Mouse (Mus musculus): ENCODE measurements around the gene Gid4. TPM values are rescaled to one million over a fixed set of nuclear protein-coding genes. Genes with fewer than 3 reads are reported as not detected.

Gid4 gene
- polyA plus RNA-seq, 1 experiment from 2014 or later = 18.1 TPM

GRCm38 (mm10) chr11:60397172-60397571, 19.8 kb upstream of the Gid4 start:
- no peak overlapping the region for H3K9ac ChIP-seq
- peaks cover 25% of the 10 kb centered on the region for H3K36me3 ChIP-seq
- WGBS (ENCODE audit: insufficient replicate concordance) = 69% methylated on average over 2 of the region's 2 CpGs
- H3K27me3 ChIP-seq (replicated peaks) = no peaks in the 10 kb centered on the region
- H3K27ac ChIP-seq = no peak overlapping the region
- no peak overlapping the region for H3K4me3 ChIP-seq
- ATAC-seq = no peak
- H3K4me1 ChIP-seq = no peaks in the 10 kb centered on the region
- no peaks in the 10 kb centered on the region for H3K9me3 ChIP-seq (replicated peaks)
- H3K4me2 ChIP-seq = no peak overlapping the region

DNA sequence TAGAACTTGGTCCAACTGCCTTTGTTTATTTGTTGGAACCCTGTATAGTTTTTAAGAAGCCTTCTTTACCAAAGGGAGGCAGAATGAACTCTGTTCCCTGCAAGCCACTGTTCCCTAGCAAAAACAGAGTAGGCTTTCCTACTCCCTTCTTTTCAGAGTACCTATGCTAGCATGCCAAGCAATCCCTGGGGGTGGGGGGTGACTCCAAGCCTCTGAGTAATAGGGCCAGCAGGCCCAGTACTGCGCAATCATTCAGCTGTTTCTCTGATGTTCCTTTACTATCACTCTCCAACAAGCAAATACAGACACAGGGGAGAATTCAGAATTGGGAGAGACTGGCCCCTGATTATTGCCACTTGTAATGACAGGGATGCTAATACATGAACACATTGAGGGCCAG, 10.3 kb upstream of the Gid4 start:
- ATAC-seq = no peak
- H3K9me3 ChIP-seq (replicated peaks) = no peaks in the 10 kb centered on the region
- peaks cover 92% of the 10 kb centered on the region for H3K36me3 ChIP-seq

DNA sequence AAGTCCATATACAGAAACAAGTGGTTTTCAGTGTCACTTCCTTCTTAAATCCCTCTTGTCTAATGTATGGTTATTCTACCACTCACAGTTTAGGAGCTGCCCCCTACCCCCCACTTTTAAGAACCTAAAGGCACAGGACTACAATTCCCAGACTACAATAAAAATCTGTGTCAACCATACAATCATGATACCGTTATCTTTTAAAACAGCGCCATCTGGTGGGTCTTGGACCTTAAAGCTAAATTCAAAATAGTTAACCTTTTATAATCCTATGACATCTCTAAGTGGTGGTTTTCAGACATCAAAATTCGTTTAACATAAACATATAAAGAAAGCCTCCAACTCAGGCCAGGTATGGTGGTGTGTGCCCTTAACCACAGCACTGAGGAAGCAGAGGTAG, 4.8 kb upstream of the Gid4 start:
- Histone ChIP-seq H3K9ac (no peak overlapping the region), H3K27me3 (replicated peaks) (no peaks in the 10 kb centered on the region), H3K4me1 (peaks cover 23% of the 10 kb centered on the region), H3K4me3 (no peak overlapping the region), H3K9me3 (replicated peaks) (no peaks in the 10 kb centered on the region), H3K36me3 (peaks cover 41% of the 10 kb centered on the region), H3K4me2 (no peak overlapping the region), H3K27ac (no peak overlapping the region)
- ATAC-seq = no peak
- WGBS (ENCODE audit: insufficient replicate concordance) = 11% methylated on average over 3 of the region's 3 CpGs

More for the DNA sequence above, 10.3 kb upstream of the Gid4 start:
- Histone ChIP-seq H3K27me3 (replicated peaks) (no peaks in the 10 kb centered on the region), H3K9ac (no peak overlapping the region), H3K4me1 (no peaks in the 10 kb centered on the region; the same call in 1 of the 2 replicates), H3K4me3 (no peak overlapping the region), H3K4me2 (no peak overlapping the region), H3K27ac (no peak overlapping the region)
- WGBS (ENCODE audit: insufficient replicate concordance) = 89% methylated on average over 1 of the region's 1 CpGs

DNA sequence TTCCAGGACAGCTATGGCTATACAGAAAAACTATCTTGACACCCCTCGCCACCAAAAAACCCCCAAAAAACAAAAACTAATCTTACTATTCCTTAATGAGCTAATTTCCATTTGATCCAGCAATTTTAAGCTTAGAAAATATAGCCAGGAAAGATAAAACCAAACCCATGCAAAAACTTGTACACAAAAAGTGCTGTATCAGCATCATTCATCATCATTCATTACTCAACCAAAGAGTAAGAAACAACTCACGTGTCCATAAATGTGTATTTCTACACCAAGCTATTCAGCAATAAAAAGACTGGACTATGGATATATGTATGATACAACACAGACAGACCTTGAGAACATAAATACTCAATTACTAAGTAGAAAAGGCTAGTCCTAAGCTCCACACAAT, 4.0 kb upstream of the Gid4 start:
- H3K9me3 ChIP-seq (replicated peaks) = no peaks in the 10 kb centered on the region
- H3K4me3 ChIP-seq = no peak overlapping the region
- WGBS (ENCODE audit: insufficient replicate concordance) = 88% methylated on average over 2 of the region's 2 CpGs
- H3K4me2 ChIP-seq = no peak overlapping the region
- H3K27ac ChIP-seq = no peak overlapping the region
- ATAC-seq = no peak
- H3K9ac ChIP-seq = no peak overlapping the region
- peaks cover 24% of the 10 kb centered on the region for H3K4me1 ChIP-seq
- peaks cover 34% of the 10 kb centered on the region for H3K36me3 ChIP-seq
- no peaks in the 10 kb centered on the region for H3K27me3 ChIP-seq (replicated peaks)

GRCm38 (mm10) chr11:60416590-60416962, 369 bp upstream of the Gid4 start:
- Histone ChIP-seq H3K9ac (peak overlapping the region; percentile 89), H3K27me3 (replicated peaks) (no peaks in the 10 kb centered on the region), H3K4me1 (peaks cover 36% of the 10 kb centered on the region), H3K9me3 (replicated peaks) (no peaks in the 10 kb centered on the region), H3K4me2 (peak overlapping the region; percentile 91), H3K27ac (peak overlapping the region; percentile 75), H3K4me3 (peak overlapping the region; percentile 85), H3K36me3 (peaks cover 5% of the 10 kb centered on the region)
- under 1% methylated on average over 21 of the region's 21 CpGs for WGBS (ENCODE audit: insufficient replicate concordance)
- ATAC-seq = peak; percentile 53

- Histone ChIP-seq H3K36me3 (peaks cover 3% of the 10 kb centered on the region), H3K27me3 (replicated peaks) (no peaks in the 10 kb centered on the region), H3K9me3 (replicated peaks) (no peaks in the 10 kb centered on the region), H3K9ac (peak within 1 kb of the TSS; percentile 92), H3K4me3 (peak within 1 kb of the TSS; percentile 85), H3K4me1 (peaks cover 41% of the 10 kb centered on the region), H3K4me2 (peak within 1 kb of the TSS; percentile 91), H3K27ac (peak within 1 kb of the TSS; percentile 87)
- ATAC-seq = peak; percentile 40
- under 1% methylated on average over 36 of the region's 39 CpGs for WGBS (ENCODE audit: insufficient replicate concordance)
Observed at GRCm38 (mm10) chr11:60417717-60418472, 950 bp downstream of the Gid4 start, which contains the start of gene Atpaf2. Gene Atpaf2 (minus strand): TSS chr11:60418457.

DNA sequence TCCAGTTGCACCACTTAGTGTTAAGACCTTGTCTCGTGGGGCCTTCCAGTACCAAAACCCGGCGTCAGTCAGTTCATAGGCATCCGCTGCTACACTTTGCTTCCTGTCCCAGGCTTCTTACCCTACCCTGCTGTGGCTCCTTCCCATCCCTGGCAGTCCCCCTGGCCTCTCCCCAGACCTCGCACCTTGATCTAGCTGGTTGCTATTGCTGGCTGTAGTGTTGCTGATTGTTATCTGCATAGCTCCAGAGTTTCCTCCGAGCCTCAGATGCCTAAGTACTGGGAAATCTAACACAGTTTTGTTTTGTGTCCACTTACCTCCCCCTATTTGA, 1.5 kb downstream of the Gid4 start:
- peak overlapping the region; percentile 92 for H3K9ac ChIP-seq
- 3% methylated on average over 6 of the region's 6 CpGs for WGBS (ENCODE audit: insufficient replicate concordance)
- H3K4me3 ChIP-seq = peak overlapping the region; percentile 85
- peaks cover 41% of the 10 kb centered on the region for H3K4me1 ChIP-seq
- no peaks in the 10 kb centered on the region for H3K27me3 ChIP-seq (replicated peaks)
- no peaks in the 10 kb centered on the region for H3K9me3 ChIP-seq (replicated peaks)
- peak overlapping the region; percentile 91 for H3K4me2 ChIP-seq
- peak overlapping the region; percentile 87 for H3K27ac ChIP-seq
- H3K36me3 ChIP-seq = peaks cover 3% of the 10 kb centered on the region
- no peak for ATAC-seq

GRCm38 (mm10) chr11:60422046-60422668, 5.2 kb downstream of the Gid4 start:
- Histone ChIP-seq H3K27me3 (replicated peaks) (no peaks in the 10 kb centered on the region), H3K9ac (no peak overlapping the region), H3K9me3 (replicated peaks) (no peaks in the 10 kb centered on the region), H3K4me1 (peaks cover 18% of the 10 kb centered on the region), H3K4me2 (no peak overlapping the region), H3K36me3 (peaks cover 23% of the 10 kb centered on the region), H3K4me3 (no peak overlapping the region), H3K27ac (no peak overlapping the region)
- ATAC-seq = no peak
- 61% methylated on average over 6 of the region's 6 CpGs for WGBS (ENCODE audit: insufficient replicate concordance)

- Histone ChIP-seq H3K4me2 (no peak overlapping the region), H3K27me3 (replicated peaks) (no peaks in the 10 kb centered on the region), H3K9me3 (replicated peaks) (no peaks in the 10 kb centered on the region), H3K36me3 (peaks cover 31% of the 10 kb centered on the region), H3K4me1 (peaks cover 17% of the 10 kb centered on the region), H3K9ac (no peak overlapping the region), H3K4me3 (no peak overlapping the region), H3K27ac (no peak overlapping the region)
- no peak for ATAC-seq
- 73% methylated on average over 1 of the region's 1 CpGs for WGBS (ENCODE audit: insufficient replicate concordance)
Observed at GRCm38 (mm10) chr11:60423006-60423405, 6.1 kb downstream of the Gid4 start.

- no peaks in the 10 kb centered on the region for H3K9me3 ChIP-seq (replicated peaks)
- ATAC-seq = no peak
- H3K9ac ChIP-seq = no peak overlapping the region
- no peaks in the 10 kb centered on the region for H3K27me3 ChIP-seq (replicated peaks)
- H3K4me2 ChIP-seq = no peak overlapping the region
- H3K4me1 ChIP-seq = peaks cover 5% of the 10 kb centered on the region; the same call in 1 of the 2 replicates
- H3K4me3 ChIP-seq = no peak overlapping the region
- H3K27ac ChIP-seq = no peak overlapping the region
- H3K36me3 ChIP-seq = peaks cover 53% of the 10 kb centered on the region
- 68% methylated on average over 1 of the region's 1 CpGs for WGBS (ENCODE audit: insufficient replicate concordance)
Observed at GRCm38 (mm10) chr11:60426417-60426816, 9.5 kb downstream of the Gid4 start.

- no peak overlapping the region for H3K27ac ChIP-seq
- H3K27me3 ChIP-seq (replicated peaks) = no peaks in the 10 kb centered on the region
- H3K4me3 ChIP-seq = no peak overlapping the region
- no peak for ATAC-seq
- no peak overlapping the region for H3K4me2 ChIP-seq
- H3K4me1 ChIP-seq = no peaks in the 10 kb centered on the region
- 72% methylated on average over 3 of the region's 3 CpGs for WGBS (ENCODE audit: insufficient replicate concordance)
- no peak overlapping the region for H3K9ac ChIP-seq
- peaks cover 60% of the 10 kb centered on the region for H3K36me3 ChIP-seq
- no peaks in the 10 kb centered on the region for H3K9me3 ChIP-seq (replicated peaks)
Observed at GRCm38 (mm10) chr11:60427628-60428027, 10.7 kb downstream of the Gid4 start.

DNA sequence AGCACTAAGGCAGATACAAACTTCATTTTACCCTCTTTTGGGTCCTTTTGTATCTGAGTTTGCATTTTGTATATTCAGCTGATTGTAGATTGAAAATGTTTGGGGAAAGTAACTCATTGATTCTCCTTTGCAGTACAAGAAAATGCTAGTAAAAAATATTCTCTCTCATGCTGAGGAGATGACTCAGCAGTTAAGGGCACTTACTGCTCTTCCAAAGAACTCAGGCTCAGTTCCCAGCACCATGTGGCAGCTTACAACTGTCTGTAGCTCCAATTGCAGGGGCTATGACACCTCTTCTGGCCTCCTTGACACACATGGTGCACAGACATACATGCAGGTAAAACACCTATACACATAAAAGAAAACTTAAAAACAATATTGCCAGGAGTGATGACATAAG, 16.6 kb downstream of the Gid4 start:
- no peak for ATAC-seq
- Histone ChIP-seq H3K27ac (0 out of 2 replicates have a peak overlapping the region, but pooled peaks have one; percentile 32), H3K9ac (no peak overlapping the region), H3K4me3 (no peak overlapping the region), H3K27me3 (replicated peaks) (no peaks in the 10 kb centered on the region), H3K4me1 (peaks cover 17% of the 10 kb centered on the region), H3K9me3 (replicated peaks) (no peaks in the 10 kb centered on the region), H3K36me3 (peaks cover 81% of the 10 kb centered on the region), H3K4me2 (no peak overlapping the region)

Measured in liver, embryonic 12.5 days (tissue).